Mouse (Mus musculus) cerebellum, postnatal 25 days (tissue): Measurements from ENCODE around the gene Arf5.

Experiments
- DNase-seq, 2 experiments: peaks; one replicate each; pipeline ENCODE4 v3.0.0; 2021; ENCODE audit warnings: mixed read lengths in 2 of 2

Arf5 gene

DNA sequence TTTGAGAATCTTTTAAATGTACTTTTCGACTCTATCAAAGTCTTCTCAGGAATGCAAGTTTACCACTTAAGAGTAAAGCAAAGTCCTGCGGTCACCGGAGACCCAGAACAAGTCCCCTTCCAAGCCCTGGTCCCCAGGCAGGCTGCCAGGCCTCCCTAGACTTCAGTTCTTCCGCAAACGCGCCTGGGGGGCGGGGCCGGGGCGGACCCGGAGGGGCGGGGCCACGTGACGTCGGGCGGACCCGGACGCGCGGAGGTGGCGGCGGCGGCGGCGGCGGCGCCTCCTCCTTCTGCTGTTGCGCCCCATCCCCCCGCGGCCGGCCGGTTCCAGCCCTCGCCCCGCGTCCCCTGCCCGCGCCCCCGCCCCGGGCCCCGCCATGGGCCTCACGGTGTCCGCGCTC is at the start of gene Arf5:
Gene Arf5, plus strand, starts transcription at position 248 of the 400 bp plus-strand sequence.
- DNase-seq: peak; percentile 96 to 99

DNA sequence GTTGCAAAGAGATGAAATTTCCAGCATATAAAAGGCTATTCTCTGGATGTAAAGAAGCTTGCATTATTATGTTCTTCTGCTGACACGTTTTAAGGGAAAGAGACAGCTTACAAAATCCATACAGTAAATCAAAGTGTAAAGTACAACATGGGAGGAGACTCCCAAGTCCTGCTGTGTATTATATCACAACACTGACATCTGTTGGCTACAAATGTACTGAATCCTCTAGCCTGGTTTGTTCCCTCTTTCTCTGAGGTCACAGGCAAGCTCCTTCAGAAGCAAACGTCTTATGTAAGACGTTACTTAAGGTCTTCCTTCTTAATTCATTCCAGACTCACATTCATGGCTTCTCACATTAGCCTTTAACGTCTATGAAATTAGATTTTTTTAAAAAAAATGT is 41.4 kb upstream of the Arf5 start:
- DNase-seq: no peak

- no peak for DNase-seq
Measured at GRCm38 (mm10) chr6:28385169-28385568, 38.2 kb upstream of the Arf5 start.

- DNase-seq: no peak
Measured at GRCm38 (mm10) chr6:28389038-28389437, 34.3 kb upstream of the Arf5 start.

- DNase-seq: no peak
Measured at GRCm38 (mm10) chr6:28396051-28396852, 27.1 kb upstream of the Arf5 start.

DNA sequence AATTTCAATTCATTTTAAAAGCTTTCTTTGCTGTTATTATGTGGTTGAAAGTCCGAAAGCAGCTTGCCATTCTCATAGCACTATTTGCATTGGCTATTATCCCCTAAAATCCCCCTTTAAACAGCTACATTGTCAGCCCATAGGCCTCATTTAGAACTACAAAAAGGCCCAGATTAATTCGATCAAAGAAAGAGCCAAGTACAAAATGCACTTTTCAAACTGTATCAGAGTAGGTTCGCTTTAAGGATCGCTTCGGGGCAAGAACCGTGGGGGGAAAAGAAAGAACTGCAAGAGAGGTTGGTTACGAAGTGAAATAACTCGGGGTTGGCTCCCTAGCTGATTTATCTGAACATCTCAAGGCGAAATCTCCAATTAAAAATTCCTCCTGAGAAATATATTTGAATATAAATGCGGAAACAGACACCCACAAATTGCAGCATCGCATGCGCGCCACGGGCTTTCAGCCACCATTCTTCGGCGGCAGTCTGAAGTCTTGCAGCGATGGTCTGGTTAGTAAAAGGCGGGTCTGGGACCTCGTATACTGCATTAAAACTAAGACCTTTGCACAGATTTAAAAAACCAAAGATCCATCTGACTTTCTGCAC is 26.4 kb upstream of the Arf5 start:
- DNase-seq: peak; percentile 22 to 37

GRCm38 (mm10) chr6:28397681-28398203 is 25.6 kb upstream of the Arf5 start, which contains the start of gene Zfp800:
TSS of gene Zfp800 (minus strand) at chr6:28398005.
- DNase-seq: peak; percentile 37 to 46

- no peak for DNase-seq
Measured at GRCm38 (mm10) chr6:28398726-28399125, 24.6 kb upstream of the Arf5 start.

GRCm38 (mm10) chr6:28399791-28400190 is 23.6 kb upstream of the Arf5 start:
- DNase-seq: peak in 1 of 2 experiments; percentile 23

- DNase-seq: no peak
Measured at GRCm38 (mm10) chr6:28410053-28410452, 13.3 kb upstream of the Arf5 start.

- DNase-seq: no peak
Measured at GRCm38 (mm10) chr6:28411236-28411635, 12.1 kb upstream of the Arf5 start.

- DNase-seq: no peak
Measured at GRCm38 (mm10) chr6:28416981-28417380, 6.4 kb upstream of the Arf5 start.

DNA sequence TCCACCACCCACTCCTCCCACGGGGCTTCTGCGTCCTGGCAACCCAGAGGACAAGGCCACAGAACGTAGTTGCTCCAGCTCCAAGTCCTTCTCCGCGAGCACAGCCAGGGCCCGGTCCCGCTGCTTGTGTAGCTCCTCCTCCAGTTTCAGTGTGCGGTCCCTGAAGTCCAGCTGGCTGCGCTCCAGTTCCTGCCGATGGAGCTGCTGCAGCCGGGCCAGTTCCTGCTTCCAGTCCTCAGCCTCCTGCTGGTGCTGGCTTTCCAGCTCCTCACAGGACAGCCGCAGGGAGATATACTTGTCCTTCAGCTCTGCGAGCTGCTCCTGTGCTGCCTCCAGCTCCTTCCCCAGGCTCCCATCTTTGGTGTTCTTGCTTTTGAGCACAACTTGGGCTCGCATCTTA is 4.9 kb upstream of the Arf5 start:
- peak; percentile 92 to 94 for DNase-seq

DNA sequence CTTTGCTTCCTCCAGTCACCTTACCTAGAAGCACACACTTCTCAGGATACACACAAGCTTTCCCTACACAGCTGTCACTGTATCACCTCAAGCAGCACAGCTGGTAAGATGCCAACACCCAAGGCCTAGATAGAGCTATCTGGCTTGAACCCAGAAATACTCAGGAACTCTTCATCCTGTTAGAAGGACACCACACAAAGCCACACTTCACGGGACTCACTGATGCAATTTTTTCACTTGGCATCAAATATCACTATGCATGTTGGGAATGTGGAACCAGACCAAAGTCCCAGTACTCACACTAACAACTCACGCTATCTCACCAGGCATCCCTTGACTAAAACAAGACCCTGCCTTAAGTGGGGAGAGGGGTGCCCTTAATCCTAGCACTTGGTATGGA is 3.7 kb upstream of the Arf5 start:
- DNase-seq: no peak

- peak; percentile 21 to 28 for DNase-seq
Measured at GRCm38 (mm10) chr6:28420361-28420760, 3.0 kb upstream of the Arf5 start.

DNA sequence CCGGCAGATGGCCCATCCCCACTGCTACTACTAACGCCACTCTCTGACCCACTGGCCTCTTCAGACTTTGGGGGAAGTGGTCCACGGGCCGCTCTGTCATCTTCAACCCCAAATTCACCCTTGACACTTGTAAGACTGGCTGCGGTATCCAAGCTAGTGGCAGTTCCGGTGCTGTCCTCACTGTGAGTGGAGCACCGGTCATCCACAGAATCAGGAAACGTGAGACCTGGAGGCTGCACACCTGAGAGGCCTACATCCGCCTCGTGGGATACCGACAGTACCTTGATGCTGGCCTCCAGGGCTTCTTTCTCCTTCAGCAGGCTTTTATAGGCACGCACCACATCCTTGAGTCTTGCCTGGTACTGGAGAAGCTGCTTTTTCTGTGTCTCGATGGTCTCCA is 2.5 kb upstream of the Arf5 start:
- peak in 1 of 2 experiments; percentile 27 for DNase-seq

- peak; percentile 93 to 96 for DNase-seq
Measured at GRCm38 (mm10) chr6:28421469-28422000, 1.8 kb upstream of the Arf5 start.

GRCm38 (mm10) chr6:28422651-28423290 is 589 bp upstream of the Arf5 start:
- peak in 1 of 2 experiments; percentile 15 for DNase-seq

- peak; percentile 80 to 82 for DNase-seq
Measured at GRCm38 (mm10) chr6:28423767-28424695, 671 bp downstream of the Arf5 start.

DNA sequence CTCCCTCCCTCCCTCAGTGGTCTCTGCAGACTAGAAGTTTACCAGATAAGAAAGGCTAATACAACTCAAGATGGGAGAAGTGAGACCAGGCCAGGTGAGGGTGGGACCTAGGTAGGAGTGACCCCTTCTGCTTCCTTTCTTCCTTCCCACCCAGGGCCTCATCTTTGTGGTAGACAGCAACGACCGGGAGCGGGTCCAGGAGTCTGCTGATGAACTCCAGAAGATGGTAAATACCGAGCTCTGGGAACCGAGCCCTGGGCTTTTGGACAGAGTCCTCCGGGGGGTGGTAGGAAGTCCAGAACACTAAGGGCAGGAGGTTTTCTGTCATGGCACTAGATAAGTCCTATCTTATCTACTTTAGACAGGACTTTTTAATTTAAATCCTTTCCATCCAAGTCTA is 1.7 kb downstream of the Arf5 start:
- peak; percentile 46 to 60 for DNase-seq

DNA sequence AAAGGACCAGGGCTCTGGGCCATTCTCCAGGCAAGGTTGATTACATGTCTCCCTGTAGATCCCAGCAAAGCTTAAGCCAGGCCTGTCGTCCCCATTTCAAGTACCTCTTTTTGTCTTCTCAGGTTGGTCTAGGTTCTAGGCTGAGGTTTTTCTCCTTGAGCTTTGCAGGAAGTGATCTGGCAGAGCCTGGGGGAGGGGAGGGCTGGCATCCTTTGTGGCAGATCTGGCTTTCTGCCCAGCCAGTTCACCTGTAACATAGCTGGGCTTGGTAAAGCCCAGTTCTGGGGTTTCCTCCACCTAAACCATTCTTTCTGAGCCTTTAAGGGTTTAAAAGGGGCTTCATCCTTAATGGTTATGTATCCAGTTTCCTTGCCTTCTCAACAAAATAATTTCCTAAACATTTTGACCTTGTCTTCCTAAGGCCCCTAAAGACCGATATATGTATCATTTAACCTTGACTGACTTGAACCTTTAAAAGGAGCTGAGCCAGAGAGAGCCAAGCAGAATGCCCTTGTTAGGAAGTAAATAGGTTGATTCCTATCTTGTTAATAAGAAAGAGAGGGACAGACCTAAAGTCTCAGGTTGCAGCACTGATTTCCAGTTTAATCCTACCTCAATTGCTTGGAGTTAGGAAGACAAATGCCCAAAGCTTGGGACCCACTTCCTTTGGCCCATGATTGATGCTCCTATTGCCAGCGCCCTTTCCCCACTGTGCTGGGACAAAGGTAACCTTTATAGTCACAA is 3.9 kb downstream of the Arf5 start, which contains the start of gene Fscn3:
Gene Fscn3, plus strand, starts transcription at position 694 of the 744 bp plus-strand sequence.
- peak; percentile 57 to 72 for DNase-seq
